Mouse (Mus musculus) intestine, postnatal 0 days (tissue): ENCODE measurements around the gene Htra3. TPM values are rescaled to one million over a fixed set of nuclear protein-coding genes. Genes with fewer than 3 reads are reported as not detected.

ENCODE experiments used
- ATAC-seq: fragments of 200-750 bp; cut with Nextera tagmentation; 2 replicates; pipeline ENCODE4 v1.8.0; 2017; ENCODE audit warnings: mild to moderate bottlenecking, moderate TSS enrichment, moderate library complexity
- H3K27ac ChIP-seq: fragments of 300-500 bp; sonication (generic); 2 replicates; pipeline ENCODE4 v1.5.1; 2014; ENCODE audit warnings: mild to moderate bottlenecking, low read depth, low read length, moderate library complexity
- H3K27me3 ChIP-seq: fragments of 300-500 bp; sonication (generic); replicated peaks from 2 replicates; pipeline ENCODE4 v1.6.1; 2014; ENCODE audit warnings: low read length, mixed read lengths; ENCODE audit not compliant: control insufficient read depth, insufficient read depth
- H3K36me3 ChIP-seq: fragments of 300-500 bp; sonication (generic); 2 replicates; pipeline ENCODE4 v1.6.1; 2014; ENCODE audit warnings: mild to moderate bottlenecking, moderate library complexity; ENCODE audit not compliant: control insufficient read depth, insufficient read depth
- H3K4me1 ChIP-seq: fragments of 300-500 bp; sonication (generic); replicated peaks from 2 replicates; pipeline ENCODE4 v1.6.1; 2014; ENCODE audit warnings: antibody characterized with exemption, low read length, mixed read lengths; ENCODE audit not compliant: control insufficient read depth, insufficient read depth
- H3K4me2 ChIP-seq: fragments of 300-500 bp; sonication (generic); replicated peaks from 2 replicates; pipeline ENCODE4 v1.6.1; 2014; ENCODE audit warnings: low read depth, mild to moderate bottlenecking, moderate library complexity
- H3K4me3 ChIP-seq: fragments of 300-500 bp; sonication (generic); 2 replicates; pipeline ENCODE4 v1.5.1; 2014; ENCODE audit warnings: low read depth, low read length
- H3K9ac ChIP-seq: fragments of 300-500 bp; sonication (generic); 2 replicates; pipeline ENCODE4 v1.6.1; 2014; ENCODE audit warnings: mild to moderate bottlenecking, low read depth, low read length
- H3K9me3 ChIP-seq: fragments of 300-500 bp; sonication (generic); 2 replicates; pipeline ENCODE4 v1.6.1; 2016; ENCODE audit warnings: mixed run types; ENCODE audit not compliant: control insufficient read depth
- CTCF ChIP-seq: sonication (generic); IDR thresholded peaks from 2 replicates; pipeline ENCODE4 v1.5.1; 2016; ENCODE audit warnings: low read depth, mild to moderate bottlenecking, control low read depth, antibody characterized with exemption, moderate library complexity
- WGBS: fragments of 180-500 bp; shearing (Covaris S2); extraction: QIAGEN DNeasy Blood & Tissue Kit; methylation state at CpG from one replicate; pipeline ENCODE4 v1.1.7; 2014; 5-methylcytosine and 5-hydroxymethylcytosine counted together
- polyA plus RNA-seq: library from polyadenylated mRNA; unstranded; fragments of >200 nt; fragmentation: Nextera tagmentation; extraction: Ambion mirVana; gene quantifications from 2 replicates; pipeline ENCODE4 v1.2.1, GENCODE M21; 2015

The Htra3 gene
- polyA plus RNA-seq, 1 experiment from 2014 or later: 25.5 TPM

- 35% methylated on average over 2 of the region's 2 CpGs for WGBS
- H3K9ac ChIP-seq: no peak overlapping the region
- H3K36me3 ChIP-seq: peaks cover 43% of the 10 kb centered on the region
- H3K4me3 ChIP-seq: no peak overlapping the region
- H3K27ac ChIP-seq: no peak overlapping the region
- no peaks in the 10 kb centered on the region for H3K9me3 ChIP-seq
- TF ChIP-seq CTCF: no peak
- no peak for ATAC-seq
- H3K4me2 ChIP-seq: no peak overlapping the region
- H3K4me1 ChIP-seq: peaks cover 9% of the 10 kb centered on the region
- no peaks in the 10 kb centered on the region for H3K27me3 ChIP-seq
Observed at GRCm38 (mm10) chr5:35722654-35723053, 43.1 kb upstream of the Htra3 start.

DNA sequence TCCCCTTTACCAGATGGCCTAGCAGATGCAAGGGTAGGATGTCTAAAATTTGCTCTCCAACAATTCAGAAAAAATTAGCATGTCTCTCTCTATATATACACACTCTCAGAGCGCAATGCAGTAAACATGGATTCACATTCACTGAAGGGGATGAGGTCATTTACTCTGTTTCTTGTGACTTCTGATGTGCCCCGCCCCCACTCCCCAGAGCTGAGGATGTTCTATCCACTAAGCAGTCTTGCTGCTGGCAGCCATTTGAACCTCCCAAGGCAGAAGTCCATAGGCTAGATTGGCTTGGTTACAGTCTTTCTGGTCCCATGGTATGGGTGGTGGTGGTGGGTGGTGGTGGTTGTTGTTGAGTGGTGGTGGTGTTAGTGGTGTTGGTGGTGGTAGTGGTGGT is 42.4 kb upstream of the Htra3 start:
- Histone ChIP-seq H3K4me2 (no peak overlapping the region), H3K27ac (no peak overlapping the region), H3K9ac (no peak overlapping the region), H3K4me3 (no peak overlapping the region), H3K9me3 (no peaks in the 10 kb centered on the region), H3K27me3 (no peaks in the 10 kb centered on the region), H3K36me3 (peaks cover 38% of the 10 kb centered on the region), H3K4me1 (peaks cover 9% of the 10 kb centered on the region)
- no peak for ATAC-seq
- no peak for TF ChIP-seq CTCF
- 73% methylated on average over 2 of the region's 2 CpGs for WGBS

- Histone ChIP-seq H3K4me1 (peaks cover 9% of the 10 kb centered on the region), H3K27me3 (no peaks in the 10 kb centered on the region), H3K4me2 (no peak overlapping the region), H3K36me3 (peaks cover 53% of the 10 kb centered on the region), H3K9me3 (no peaks in the 10 kb centered on the region), H3K27ac (no peak overlapping the region), H3K9ac (no peak overlapping the region), H3K4me3 (no peak overlapping the region)
- TF ChIP-seq CTCF: no peak
- ATAC-seq: no peak
- 95% methylated on average over 1 of the region's 1 CpGs for WGBS
Observed at GRCm38 (mm10) chr5:35719880-35720279, 40.3 kb upstream of the Htra3 start.

GRCm38 (mm10) chr5:35719343-35719742 is 39.8 kb upstream of the Htra3 start:
- H3K4me1 ChIP-seq: peaks cover 9% of the 10 kb centered on the region
- no peak overlapping the region for H3K4me2 ChIP-seq
- no peaks in the 10 kb centered on the region for H3K27me3 ChIP-seq
- no peaks in the 10 kb centered on the region for H3K9me3 ChIP-seq
- no peak overlapping the region for H3K9ac ChIP-seq
- ATAC-seq: no peak
- peaks cover 53% of the 10 kb centered on the region for H3K36me3 ChIP-seq
- no peak overlapping the region for H3K4me3 ChIP-seq
- no peak overlapping the region for H3K27ac ChIP-seq
- TF ChIP-seq CTCF: no peak

DNA sequence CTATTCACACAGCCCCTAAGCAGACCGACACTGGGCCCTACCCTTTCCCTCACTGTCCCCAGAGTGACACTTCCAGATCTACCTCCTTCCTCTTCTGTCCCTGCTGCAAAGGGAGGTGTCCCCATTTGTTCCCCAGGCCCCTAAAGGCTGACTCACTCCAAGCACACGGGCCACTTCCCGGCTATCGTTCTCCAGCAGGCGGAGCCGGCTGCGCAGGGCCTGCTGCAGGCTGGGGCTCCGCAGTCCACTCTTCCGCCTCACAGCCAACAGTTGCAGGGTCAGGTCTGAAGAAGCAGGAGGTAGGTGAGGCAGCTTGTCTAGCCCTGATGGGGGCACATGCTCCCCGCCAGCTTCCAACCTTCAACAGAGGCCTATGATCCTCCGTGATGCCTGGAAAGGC is 39.2 kb upstream of the Htra3 start:
- peak overlapping the region; percentile 46 for H3K27ac ChIP-seq
- peaks cover 9% of the 10 kb centered on the region for H3K4me1 ChIP-seq
- peak; percentile 17; the same call in 1 of the 2 replicates for ATAC-seq
- H3K9ac ChIP-seq: no peak overlapping the region
- no peak overlapping the region for H3K4me3 ChIP-seq
- H3K36me3 ChIP-seq: peaks cover 53% of the 10 kb centered on the region
- H3K4me2 ChIP-seq: no peak overlapping the region
- H3K9me3 ChIP-seq: no peaks in the 10 kb centered on the region
- WGBS: 39% methylated on average over 11 of the region's 11 CpGs
- no peaks in the 10 kb centered on the region for H3K27me3 ChIP-seq
- peak; percentile 61 for TF ChIP-seq CTCF

GRCm38 (mm10) chr5:35717946-35718345 is 38.4 kb upstream of the Htra3 start:
- H3K4me3 ChIP-seq: no peak overlapping the region
- peaks cover 9% of the 10 kb centered on the region for H3K4me1 ChIP-seq
- peak; percentile 88 for ATAC-seq
- no peaks in the 10 kb centered on the region for H3K9me3 ChIP-seq
- H3K27me3 ChIP-seq: no peaks in the 10 kb centered on the region
- no peak overlapping the region for H3K4me2 ChIP-seq
- peaks cover 49% of the 10 kb centered on the region for H3K36me3 ChIP-seq
- peak; percentile 77 for TF ChIP-seq CTCF
- no peak overlapping the region for H3K9ac ChIP-seq
- 25% methylated on average over 4 of the region's 4 CpGs for WGBS
- H3K27ac ChIP-seq: peak overlapping the region; percentile 57; the same call in 1 of the 2 replicates

DNA sequence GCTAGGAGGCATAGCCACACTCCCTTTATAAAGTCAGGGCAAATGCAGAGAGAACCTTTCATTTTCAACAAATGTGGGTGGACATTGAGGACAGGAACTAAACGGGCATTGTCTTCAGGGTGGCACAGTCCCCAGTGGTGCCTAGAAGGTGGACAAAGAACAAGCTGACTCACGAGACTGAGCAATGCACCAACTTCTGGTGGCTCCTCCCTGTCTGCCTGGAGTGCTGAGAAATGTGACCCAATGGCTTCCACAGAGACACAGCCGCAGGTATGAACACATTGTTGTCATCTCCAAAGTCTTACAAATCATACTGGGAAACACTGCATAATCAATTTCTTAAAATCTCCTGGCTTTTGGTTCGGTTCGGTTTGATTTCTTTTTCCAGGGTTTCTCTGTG is 37.9 kb upstream of the Htra3 start:
- no peak for ATAC-seq
- H3K27ac ChIP-seq: peak overlapping the region; percentile 57; the same call in 1 of the 2 replicates
- no peak overlapping the region for H3K4me3 ChIP-seq
- no peak overlapping the region for H3K9ac ChIP-seq
- H3K27me3 ChIP-seq: no peaks in the 10 kb centered on the region
- H3K4me2 ChIP-seq: no peak overlapping the region
- WGBS: 58% methylated on average over 5 of the region's 5 CpGs
- H3K9me3 ChIP-seq: no peaks in the 10 kb centered on the region
- H3K4me1 ChIP-seq: peaks cover 9% of the 10 kb centered on the region
- peaks cover 48% of the 10 kb centered on the region; the same call in 1 of the 2 replicates for H3K36me3 ChIP-seq
- TF ChIP-seq CTCF: no peak
